Mouse (Mus musculus): ENCODE measurements around the gene Gm42957. TPM values are rescaled to one million over a fixed set of nuclear protein-coding genes. Genes with fewer than 3 reads are reported as not detected.

Gene Gm42957
- under 1 TPM; 0.14 to 0.15 TPM for total RNA-seq (2021)
- long read RNA-seq, experiment 1, partial matches to known transcripts, result 0 of 1 reads
- long read RNA-seq, experiment 1, other reads (novel, unspliced or antisense), result 1 of 1 reads
- long read RNA-seq, experiment 2, result 0 reads

DNA sequence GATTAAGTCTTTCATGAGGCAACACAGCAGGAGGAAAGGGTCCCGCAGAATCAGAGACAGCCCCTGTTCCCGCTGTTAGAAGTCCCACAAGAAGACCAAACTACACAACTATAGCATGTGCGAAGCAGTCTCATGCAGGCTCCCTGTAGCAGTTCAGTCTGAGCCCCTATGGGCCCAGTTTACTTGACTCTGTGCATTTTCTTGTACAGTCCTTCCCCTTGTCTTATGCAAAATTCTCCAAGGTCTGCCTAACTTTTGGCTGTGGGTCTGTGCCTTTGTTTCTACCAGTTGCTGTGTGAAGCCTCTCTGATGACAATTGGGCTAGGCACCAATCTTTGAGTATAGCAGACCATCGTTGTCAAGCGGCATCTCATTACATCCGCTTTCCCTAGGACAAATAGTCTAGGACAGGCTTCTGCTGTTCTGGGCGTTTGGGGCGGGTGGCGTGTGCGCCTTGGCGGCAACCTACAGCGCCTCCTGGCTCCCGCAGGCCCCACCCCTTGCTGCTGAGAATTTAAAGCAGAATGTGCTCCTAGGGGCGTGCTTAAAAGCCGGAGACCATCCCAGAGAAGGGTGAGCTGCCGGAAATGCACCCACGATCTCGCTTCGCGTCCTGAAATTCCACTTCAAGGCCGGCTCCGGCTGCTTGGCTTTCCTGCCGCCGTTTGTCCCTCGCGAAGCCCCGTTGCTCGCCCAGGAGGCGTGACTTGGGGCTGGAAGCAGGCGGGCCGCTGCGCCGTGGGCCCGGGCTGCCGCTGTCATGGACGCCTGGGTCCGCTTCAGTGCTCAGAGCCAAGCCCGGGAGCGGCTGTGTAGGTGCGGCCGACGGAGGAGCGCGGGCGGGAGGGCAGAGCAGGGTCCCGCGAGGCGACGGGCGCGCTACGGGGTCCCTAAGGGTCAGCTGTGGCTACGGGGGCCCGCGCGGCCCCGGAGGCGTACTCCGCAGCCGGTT lies at the start of gene Gm42957, which contains the start of gene Pex11b:
TSS of gene Gm42957 (plus strand) at position 547 of the 952 bp plus-strand sequence.
TSS of gene Pex11b (plus strand) at position 449 of the 952 bp plus-strand sequence.
- peak; percentile 92 for DNase-seq
- intact Hi-C loops (cut with DNase I), result no loop called here
- TF ChIP-seq CTCF (IDR thresholded peaks at IDR 0.05), result peak; percentile 63
- H3K4me3 ChIP-seq, result peak within 1 kb of the TSS; percentile 85
- H3K27ac ChIP-seq, result peak within 1 kb of the TSS; percentile 95

DNA sequence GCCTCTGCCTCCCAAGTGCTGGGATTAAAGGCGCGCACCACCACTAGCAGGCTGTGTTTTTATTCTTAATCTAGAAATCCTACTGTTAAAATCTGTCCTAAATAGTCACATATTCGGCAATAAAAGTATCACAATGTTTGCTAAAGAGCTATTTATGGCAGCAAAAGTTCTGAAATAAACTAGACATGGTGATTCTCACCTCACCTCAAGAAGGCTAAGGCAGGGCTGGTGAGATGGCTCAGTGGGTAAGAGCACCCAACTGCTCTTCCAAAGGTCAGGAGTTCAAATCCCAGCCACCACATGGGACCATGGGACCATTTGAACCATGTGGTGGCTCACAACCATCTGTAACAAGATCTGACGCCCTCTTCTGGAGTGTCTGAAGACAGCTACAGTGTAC lies 44.6 kb upstream of the Gm42957 start:
- intact Hi-C loops (cut with DNase I), result no loop called here
- Histone ChIP-seq H3K4me3 (no peak overlapping the region), H3K27ac (no peak overlapping the region)
- no peak for TF ChIP-seq CTCF (IDR thresholded peaks at IDR 0.05)
- no peak for DNase-seq

DNA sequence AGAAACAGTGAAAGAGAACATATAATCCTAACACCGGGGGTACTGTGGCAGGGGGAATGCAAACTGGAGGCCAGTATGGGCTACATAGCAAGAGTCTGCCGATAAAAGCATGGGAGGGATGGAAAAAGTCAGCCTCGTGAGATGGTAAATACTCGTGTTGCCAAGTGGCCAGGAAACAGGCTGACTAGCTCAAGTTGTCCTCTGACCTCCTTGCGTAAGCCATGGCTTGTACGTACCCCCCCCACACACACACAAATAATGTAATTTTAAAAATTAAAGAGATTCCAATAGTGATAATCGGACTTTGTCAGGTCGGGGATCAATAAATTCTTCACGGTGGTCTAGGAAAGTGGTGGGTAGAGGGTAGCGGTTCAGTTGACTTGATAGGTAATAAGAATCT lies 41.9 kb upstream of the Gm42957 start:
- intact Hi-C loops (cut with DNase I), result no loop called here
- Histone ChIP-seq H3K4me3 (peak overlapping the region; percentile 95), H3K27ac (peak overlapping the region; percentile 98)
- TF ChIP-seq CTCF (IDR thresholded peaks at IDR 0.05), result no peak
- DNase-seq, result peak; percentile 58

DNA sequence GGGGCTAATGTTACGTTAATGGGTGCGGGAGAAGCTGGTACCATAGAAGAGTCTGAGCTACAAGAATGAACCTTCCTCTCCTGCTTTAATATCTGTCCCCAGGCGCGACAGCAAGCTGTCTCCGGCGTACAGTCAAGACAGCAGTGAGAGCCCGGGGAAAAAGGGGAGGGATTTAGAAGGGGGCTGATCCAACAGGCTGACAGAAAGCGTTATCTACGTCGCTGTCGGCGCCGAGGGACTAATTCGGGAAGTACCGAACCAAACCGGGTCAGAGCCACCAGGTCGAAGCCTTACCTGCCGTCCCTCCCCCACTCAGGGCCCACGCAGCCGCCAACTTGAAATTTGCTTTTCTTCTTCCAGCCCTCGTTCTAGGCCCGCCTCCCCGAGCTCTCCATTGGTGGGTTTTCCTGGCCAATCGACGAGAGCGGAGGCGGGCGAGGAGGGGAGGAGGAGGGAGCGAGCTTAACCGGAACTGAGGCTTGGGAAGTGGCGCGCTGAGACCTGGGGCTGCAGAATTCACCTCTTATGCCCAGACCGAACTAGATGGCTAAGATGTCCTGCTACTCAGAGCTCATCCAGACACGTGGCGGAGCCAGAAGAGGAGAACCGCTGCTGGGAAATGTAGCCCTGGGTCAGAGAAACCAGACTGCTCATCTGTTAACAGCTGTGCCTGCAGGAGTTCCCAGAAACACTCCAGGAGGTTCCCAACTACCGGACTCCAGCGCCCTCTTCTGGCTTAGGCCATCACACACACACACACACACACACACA lies 41.3 kb upstream of the Gm42957 start, which contains the start of gene Polr3gl:
TSS of gene Polr3gl (minus strand) at position 392 of the 771 bp plus-strand sequence.
- intact Hi-C loops (cut with DNase I), result no loop called here
- TF ChIP-seq CTCF (IDR thresholded peaks at IDR 0.05), result no peak
- H3K4me3 ChIP-seq, result peak within 1 kb of the TSS; percentile 95

DNA sequence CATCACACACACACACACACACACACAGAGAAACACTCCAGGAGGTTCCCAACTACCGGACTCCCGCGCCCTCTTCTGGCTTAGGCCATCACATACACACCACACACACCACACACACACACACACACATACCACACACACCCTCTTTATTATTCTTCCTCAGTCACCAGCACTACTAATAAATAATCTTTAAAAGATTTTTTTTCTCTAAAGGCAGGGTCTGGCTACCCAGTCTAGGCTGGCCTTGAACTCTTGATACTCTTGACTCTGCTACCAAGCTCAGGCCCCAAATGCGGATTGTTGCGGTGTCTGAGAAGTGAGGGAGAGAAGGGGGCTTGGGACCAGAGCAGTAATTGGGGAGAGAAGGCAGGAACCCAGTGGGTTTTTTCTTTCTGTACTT lies 40.4 kb upstream of the Gm42957 start:
- no peak for TF ChIP-seq CTCF (IDR thresholded peaks at IDR 0.05)
- intact Hi-C loops (cut with DNase I), result loop anchor here (5.0 kb wide), 1 partner anchor 48 kb away; no protein-coding TSS in a partner anchor
- Histone ChIP-seq H3K27ac (no peak overlapping the region), H3K4me3 (no peak overlapping the region)
- no peak for DNase-seq

More for the DNA sequence above, 41.3 kb upstream of the Gm42957 start, which contains the start of gene Polr3gl:
- peak; percentile 96 for DNase-seq
- peak within 1 kb of the TSS; percentile 98 for H3K27ac ChIP-seq

DNA sequence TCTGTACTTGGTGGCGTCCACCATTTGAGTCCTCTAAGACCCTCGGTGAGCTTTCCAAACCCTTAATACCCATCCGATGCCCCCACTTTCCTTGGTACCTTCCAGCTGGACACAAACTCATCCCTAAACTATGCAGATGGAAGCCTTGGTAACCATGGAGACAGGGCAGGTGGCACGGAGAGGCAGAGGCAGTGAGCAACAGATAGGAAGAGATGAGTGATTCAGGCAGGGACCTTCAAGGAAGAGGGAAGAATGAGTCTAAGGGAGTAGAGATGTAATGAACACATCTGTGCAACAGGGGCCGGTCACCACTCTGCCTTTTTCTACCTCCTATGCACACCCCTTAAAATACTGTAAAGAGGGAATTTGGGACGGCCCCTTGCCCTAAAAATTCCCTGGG lies 39.6 kb upstream of the Gm42957 start:
- no peak for TF ChIP-seq CTCF (IDR thresholded peaks at IDR 0.05)
- Histone ChIP-seq H3K27ac (peak overlapping the region; percentile 87), H3K4me3 (peak overlapping the region; percentile 75)
- no peak for DNase-seq
- intact Hi-C loops (cut with DNase I), result loop anchor here (5.0 kb wide), 1 partner anchor 48 kb away; no protein-coding TSS in a partner anchor

DNA sequence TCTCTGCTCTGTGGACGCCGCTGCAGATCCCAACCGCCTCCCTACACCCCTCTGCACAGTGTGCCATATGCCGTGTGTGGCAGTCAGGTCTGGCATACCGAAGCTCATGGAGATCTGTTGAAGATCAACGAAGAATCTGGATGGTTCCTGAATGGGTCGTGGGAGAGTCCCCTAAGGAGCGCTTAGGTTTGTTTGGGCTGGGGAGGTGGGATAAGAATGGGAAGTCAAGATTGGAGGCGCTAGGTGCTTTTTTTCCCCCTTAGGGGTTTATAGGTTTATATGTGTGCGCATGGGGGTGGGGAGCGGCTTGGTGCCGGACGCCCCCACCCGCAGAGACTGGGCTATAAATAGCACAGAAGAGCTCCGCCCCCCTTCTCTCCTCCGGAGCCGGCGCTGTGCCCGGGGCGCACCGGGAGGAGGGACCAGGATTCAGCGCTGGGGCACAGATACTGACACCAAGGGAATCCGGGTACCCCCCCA lies 39.0 kb upstream of the Gm42957 start, which contains the start of gene Ankrd34a:
TSS of gene Ankrd34a (plus strand) at position 409 of the 480 bp plus-strand sequence.
- Histone ChIP-seq H3K27ac (peak within 1 kb of the TSS; percentile 87), H3K4me3 (peak within 1 kb of the TSS; percentile 75)
- no peak for TF ChIP-seq CTCF (IDR thresholded peaks at IDR 0.05)
- intact Hi-C loops (cut with DNase I), result loop anchor here (5.0 kb wide), 1 partner anchor 49 kb away; no protein-coding TSS in a partner anchor
- DNase-seq, result peak; percentile 80

DNA sequence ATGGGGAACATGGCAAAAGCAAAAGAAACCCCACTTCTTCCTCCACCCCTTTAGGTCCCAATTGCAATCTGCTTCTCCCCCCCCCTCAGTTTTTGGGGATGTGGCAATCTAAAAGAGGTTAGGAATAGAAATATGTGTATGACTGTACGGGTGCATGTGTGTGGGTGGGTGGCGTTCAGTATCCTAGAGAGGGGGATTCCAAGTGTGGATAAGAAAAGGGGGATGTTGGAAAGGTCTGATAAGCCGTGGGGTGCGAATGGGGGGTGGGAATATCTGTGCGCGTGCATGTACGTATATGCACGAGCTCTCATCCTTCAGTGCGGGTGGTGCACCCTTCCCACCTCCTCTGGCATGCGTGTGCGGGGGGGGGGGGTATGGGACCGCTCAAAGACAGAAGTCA lies 38.4 kb upstream of the Gm42957 start:
- TF ChIP-seq CTCF (IDR thresholded peaks at IDR 0.05), result no peak
- intact Hi-C loops (cut with DNase I), result loop anchor here (5.0 kb wide), 1 partner anchor 50 kb away; no protein-coding TSS in a partner anchor
- no peak for DNase-seq
- Histone ChIP-seq H3K4me3 (peak overlapping the region; percentile 75), H3K27ac (peak overlapping the region; percentile 87)

DNA sequence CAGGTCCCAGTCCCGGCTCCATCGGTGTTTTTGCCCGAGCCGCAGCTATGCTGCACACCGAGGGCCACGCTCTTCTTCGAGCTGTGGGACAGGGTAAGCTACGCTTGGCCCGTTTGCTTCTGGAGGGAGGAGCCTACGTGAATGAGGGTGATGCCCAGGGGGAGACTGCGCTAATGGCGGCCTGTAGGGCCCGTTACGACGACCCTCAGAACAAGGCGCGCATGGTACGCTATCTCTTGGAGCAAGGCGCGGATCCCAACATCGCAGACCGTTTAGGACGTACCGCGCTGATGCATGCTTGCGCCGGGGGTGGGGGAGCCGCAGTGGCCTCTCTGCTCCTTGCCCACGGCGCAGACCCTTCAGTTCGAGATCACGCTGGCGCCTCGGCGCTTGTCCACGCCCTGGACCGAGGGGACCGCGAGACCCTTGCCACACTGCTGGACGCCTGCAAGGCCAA lies 37.8 kb upstream of the Gm42957 start:
- no peak for DNase-seq
- H3K4me3 ChIP-seq, result peak overlapping the region; percentile 75
- intact Hi-C loops (cut with DNase I), result loop anchor here (5.0 kb wide), 1 partner anchor 50 kb away; no protein-coding TSS in a partner anchor
- no peak for TF ChIP-seq CTCF (IDR thresholded peaks at IDR 0.05)
- peak overlapping the region; percentile 84 for H3K27ac ChIP-seq

DNA sequence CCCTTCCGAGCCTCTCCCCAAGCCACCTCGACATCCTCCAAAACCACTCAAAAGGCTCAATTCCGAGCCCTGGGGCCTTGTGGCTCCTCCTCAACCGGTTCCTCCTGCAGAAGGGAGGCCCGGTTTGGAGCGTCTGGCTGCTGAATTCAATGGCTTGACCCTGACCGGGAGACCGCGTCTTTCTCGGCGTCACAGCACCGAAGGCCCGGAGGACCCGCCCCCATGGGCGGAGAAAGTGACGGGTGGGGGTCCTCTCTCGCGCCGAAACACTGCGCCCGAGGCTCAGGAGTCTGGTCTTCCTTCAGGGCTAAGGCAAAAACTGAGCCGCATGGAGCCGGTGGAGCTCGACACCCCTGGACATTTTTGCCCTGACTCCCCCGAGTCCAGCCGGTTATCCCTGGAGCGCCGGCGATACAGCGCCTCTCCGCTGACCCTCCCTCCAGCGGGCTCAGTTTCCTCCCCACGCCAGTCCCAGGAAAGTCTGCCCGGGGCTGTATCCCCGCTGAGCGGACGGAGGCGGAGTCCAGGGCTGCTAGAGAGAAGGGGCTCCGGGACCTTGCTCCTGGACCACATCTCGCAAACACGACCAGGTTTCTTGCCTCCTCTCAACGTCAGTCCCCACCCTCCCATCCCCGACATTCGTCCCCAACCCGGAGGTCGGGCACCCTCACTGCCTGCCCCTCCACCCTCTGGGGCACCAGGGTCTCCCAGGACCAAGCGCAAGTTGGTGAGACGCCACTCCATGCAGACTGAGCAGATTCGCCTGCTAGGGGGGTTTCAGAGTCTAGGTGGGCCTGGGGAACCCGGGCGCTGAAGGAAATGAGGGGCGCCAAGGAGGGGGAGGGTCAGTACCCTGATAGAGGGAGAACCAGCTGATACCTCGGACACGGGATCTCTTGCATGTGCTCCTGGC lies 36.9 kb upstream of the Gm42957 start:
- Histone ChIP-seq H3K27ac (peak overlapping the region; percentile 84), H3K4me3 (peak overlapping the region; percentile 75)
- DNase-seq, result peak; percentile 85
- intact Hi-C loops (cut with DNase I), result loop anchor here (5.0 kb wide), 1 partner anchor 51 kb away; no protein-coding TSS in a partner anchor
- TF ChIP-seq CTCF (IDR thresholded peaks at IDR 0.05), result no peak

DNA sequence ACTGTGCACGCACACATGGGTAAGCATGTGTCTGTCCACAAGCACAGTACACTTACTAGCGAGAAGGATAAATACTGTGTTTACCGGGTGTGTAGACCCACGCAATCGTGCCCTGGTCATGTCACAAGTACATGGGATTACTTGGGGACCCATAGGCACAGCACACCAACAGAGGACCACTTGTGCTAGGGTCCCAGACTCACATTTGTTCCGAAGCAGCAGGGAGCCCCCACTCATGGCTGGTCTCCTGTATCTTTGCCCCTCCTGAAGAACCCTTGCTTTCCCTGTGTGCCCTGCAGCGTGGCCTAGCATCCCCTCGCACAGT lies 36.2 kb upstream of the Gm42957 start:
- intact Hi-C loops (cut with DNase I), result loop anchor here (5.0 kb wide), 1 partner anchor 52 kb away; no protein-coding TSS in a partner anchor
- H3K27ac ChIP-seq, result no peak overlapping the region
- no peak for DNase-seq
- TF ChIP-seq CTCF (IDR thresholded peaks at IDR 0.05), result no peak
- H3K4me3 ChIP-seq, result no peak overlapping the region
